Mouse (Mus musculus) c-Kit-negative CD71-positive TER-119-positive erythroid progenitor cells, embryonic 14.5 days (primary cell): ENCODE data around the gene Abtb1.

ENCODE experiments used
- DNase-seq: peaks from one replicate; pipeline ENCODE4 v3.0.0-alpha.2; 2013; ENCODE audit warnings: low read depth, low spot score

Gene Abtb1

GRCm38 (mm10) chr6:88829579-88829978 is 12.2 kb downstream of the Abtb1 start:
- DNase-seq: no peak

- DNase-seq: no peak
These were observed 13.4 kb downstream of the Abtb1 start for GRCm38 (mm10) chr6:88828206-88829009.

DNA sequence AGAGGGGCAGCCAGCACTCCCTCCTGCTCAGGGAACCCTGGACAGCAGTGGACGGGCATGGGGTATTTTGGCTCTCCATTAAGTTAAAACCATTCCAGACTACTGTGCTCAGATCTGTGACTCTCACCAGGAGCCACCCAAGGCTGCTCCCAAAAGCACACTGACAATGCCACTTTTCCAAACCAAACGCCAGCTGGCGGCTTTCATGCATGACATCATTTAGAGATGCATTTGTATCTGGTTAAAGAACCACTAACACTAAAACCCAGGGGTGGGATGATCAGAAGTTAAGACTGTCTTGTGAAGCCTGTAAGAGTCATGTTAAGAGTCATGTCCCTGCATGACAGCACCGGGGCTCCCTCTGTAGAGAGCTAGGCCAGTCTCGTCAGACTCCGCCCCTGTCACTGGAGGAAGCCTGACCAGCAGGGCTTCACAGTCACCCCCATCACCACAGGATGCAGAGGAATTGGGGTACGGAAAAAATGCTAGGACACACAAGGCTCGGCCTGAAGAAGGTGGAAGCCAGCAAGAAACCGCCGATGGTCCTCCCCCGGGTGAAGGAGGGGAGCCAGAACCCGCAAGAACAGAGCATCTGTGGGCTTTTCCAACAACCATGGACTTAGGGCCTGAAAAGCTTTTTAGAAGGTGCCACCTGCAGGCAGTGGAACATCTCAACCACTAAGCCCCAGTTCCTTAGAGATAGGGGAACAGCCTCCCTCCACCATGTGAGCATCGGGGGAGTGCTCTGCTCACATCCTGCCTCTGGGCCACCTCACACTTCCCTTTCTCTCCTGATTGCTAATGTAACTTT is 14.2 kb downstream of the Abtb1 start:
- no peak for DNase-seq

GRCm38 (mm10) chr6:88826965-88827364 is 14.8 kb downstream of the Abtb1 start:
- no peak for DNase-seq

DNA sequence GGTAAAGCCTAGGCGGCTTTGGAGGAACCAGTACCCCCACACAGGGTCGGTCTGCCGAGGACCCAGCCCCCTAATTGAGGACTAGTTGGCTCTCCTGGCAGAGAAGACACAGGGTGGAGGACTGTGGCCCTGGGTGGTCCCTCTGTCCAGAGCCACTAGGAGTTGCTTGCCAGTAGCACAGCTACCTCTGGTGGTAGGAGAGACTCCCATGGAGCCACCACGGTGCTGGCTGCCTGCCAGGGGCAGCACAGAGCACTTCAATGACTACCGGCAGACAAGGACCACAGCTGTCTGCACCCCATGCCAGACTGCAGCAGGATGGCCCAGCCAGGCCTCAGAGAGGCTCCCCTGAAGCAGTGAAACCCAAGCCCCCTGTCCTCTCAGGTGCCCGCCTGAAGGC is 15.2 kb downstream of the Abtb1 start:
- no peak for DNase-seq

DNA sequence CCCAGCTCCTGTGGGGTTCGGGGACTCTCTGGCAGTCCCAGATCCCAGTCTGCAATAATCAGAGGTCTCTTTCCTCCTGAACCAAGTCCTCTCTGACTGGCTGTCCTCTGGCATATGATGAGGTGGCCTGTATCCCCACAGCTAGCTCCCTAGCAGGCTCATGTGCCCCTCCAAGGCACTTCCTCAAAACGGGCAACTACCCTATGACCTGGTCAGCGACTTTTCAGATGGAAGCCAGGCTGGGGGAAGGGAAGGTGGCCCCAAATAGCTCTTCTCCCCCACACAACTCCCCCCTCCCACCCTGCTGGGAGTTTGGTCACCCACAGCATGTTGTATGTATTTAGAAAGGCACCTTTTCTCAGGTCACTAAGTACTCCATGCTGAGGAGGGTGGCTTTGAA is 15.7 kb downstream of the Abtb1 start:
- DNase-seq: no peak

DNA sequence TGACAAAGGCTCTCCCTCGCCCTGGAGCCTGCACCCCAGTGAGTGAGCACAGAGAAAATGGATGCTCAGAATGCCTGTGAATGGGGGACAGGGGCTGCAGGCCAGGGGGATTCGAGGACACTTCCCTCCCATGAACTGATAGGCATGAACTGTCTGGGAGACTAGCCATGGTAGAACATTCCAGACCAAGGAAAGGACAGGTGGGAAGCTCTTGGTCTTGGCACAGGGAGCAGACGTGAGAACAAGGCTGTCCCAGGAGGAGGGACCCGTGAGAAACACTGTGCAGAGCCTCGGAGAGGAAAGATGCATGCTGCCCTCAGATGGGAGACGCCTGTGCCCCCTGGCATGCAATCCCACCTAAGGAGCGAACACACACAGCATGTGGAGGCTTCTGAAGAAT is 17.6 kb downstream of the Abtb1 start:
- no peak for DNase-seq

DNA sequence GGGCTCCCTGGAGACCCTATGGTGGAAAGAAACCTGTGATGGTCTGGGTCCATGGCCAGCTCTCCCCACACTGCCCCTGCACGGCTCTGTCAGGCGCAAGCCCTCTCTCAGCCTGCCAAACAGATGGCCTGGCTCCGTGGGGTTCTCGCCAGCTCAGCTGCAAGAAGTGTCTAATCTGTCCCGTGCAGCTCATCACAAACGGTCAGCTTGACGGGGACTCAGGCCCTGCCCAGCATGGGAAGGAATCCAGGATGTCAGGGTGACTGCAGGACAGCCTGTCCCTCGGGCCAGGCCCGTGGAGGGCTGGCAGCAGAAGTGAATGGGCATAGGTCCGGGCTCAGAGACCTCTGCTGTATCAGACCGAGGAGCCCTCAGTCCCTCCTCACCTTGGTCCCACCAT is 19.9 kb downstream of the Abtb1 start:
- no peak for DNase-seq

GRCm38 (mm10) chr6:88821294-88821693 is 20.5 kb downstream of the Abtb1 start:
- DNase-seq: no peak

- no peak for DNase-seq
These were observed 20.9 kb downstream of the Abtb1 start for GRCm38 (mm10) chr6:88820853-88821252.

- DNase-seq: no peak
These were observed 24.9 kb downstream of the Abtb1 start for GRCm38 (mm10) chr6:88816913-88817312.

- no peak for DNase-seq
These were observed 26.3 kb downstream of the Abtb1 start for GRCm38 (mm10) chr6:88815489-88815888.

GRCm38 (mm10) chr6:88815036-88815435 is 26.7 kb downstream of the Abtb1 start:
- DNase-seq: no peak

- no peak for DNase-seq
These were observed 28.0 kb downstream of the Abtb1 start for GRCm38 (mm10) chr6:88813832-88814231.

DNA sequence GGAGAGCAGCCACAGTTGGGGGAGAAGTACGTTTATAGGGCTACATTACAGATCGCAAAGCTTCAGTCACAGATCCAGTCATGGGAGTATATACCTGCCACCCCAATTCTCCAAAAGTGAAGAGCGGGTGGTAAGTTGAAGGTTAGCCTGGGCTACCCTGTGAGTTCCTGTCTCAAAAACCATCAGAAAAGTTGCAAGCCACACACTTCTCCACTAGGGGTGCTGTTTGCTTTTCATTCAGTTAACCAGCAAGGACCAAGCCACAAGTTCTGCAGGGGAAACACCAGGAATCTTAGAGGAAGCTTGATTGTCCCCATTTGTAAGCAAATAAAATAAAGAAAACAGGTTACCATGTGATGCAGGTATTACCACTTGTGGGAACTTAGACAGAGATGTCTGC is 28.9 kb downstream of the Abtb1 start:
- DNase-seq: peak; percentile 60

- DNase-seq: no peak
These were observed 29.8 kb downstream of the Abtb1 start for GRCm38 (mm10) chr6:88811880-88812400.

DNA sequence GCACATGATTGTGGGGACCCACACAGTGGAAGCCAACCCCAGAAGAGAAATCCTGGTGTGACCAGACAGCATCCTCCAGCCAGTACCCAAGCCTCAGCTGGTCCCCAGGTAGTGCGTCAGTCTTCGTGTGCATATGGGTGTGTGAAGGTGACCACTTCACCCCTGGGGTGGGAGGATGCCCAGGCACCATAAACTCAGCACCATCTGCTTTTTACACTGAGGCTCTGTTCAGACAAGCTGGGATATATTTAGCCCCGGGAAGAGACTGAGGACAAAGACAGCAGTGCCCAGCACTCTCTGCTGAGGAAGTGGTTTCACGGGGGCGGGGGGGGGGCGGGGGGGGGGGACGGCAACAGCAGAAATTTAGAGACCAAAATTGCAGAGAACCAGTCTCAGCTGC is 30.4 kb downstream of the Abtb1 start:
- DNase-seq: no peak

GRCm38 (mm10) chr6:88810291-88810690 is 31.5 kb downstream of the Abtb1 start:
- no peak for DNase-seq

DNA sequence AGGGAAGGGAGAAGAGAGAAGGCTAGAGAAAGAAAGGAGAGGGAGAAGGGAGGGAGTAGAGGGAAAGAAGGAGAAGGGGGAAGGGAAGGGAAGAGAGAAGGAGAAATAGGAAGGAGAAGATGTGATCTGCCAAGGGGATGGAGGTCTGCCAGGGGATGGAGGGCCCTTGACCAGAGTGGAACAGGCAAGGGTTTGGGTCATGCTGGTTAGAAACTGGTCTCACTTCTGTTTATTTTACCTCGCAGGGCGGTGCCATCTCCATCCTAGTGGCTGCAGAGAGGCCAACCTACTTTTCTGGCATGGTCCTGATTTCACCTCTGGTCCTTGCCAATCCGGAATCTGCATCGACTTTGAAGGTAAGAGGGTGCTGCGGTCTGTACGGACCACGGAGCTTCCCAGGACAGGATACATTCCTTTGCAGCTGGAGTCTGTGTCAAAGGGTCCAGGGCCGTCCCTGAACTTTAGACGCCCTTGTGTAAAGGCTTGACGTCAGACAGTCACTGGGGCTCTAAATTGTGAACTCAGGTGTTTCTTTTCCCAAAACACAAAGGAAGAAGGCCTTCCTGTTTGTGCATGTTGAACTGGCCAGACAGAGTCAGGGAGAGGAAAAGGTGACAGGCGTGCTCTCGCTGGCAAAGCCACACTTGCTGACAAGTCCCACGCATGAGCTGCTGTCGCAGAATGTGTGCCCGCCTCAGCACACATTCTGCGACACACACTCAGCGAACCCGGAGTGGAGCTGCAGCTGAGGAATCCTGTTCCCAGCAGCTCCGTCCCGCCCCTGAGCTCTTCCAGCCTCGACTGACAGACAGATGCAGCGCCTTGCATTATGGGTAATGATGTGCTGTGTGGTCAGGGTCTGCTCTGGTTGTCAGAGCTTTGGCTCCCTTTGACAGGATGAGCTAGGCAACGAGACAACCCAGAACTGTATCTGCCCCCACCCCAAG is 32.4 kb downstream of the Abtb1 start:
- DNase-seq: no peak

DNA sequence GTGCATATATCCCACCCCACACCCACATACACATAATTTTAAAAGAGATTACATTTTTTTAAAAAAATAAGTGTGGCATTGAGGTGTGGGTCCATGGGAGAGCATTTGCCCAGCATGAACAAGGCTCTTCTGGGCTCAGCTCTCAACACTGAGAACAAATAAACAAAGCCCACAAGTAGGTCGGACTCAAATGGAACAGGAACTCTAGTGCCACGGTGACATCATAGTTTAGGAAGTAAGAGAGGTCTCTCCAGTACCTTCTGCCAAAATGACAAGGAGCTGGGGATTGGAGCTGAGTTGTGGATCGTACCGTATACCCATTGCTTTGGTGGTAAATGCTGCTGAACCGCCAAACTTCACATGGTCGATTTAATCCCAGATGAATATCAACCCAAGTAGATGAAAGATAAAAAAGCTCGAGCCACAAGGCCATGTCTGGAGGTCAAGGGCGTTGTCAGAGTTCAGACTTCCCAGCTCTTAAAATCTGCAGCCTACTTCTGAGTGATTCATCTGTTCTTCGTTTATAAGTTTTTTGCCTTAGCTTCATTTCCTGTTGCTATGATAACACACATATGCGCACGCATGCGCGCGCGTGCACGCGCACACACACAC is 36.7 kb downstream of the Abtb1 start:
- no peak for DNase-seq
